Mouse (Mus musculus) cerebellum, adult 9-10 months (tissue): ENCODE measurements around the gene Aifm3.

Source experiments
- DNase-seq: peaks from one replicate; pipeline ENCODE4 v3.0.0; 2022

Aifm3 gene

GRCm38 (mm10) chr16:17489469-17490111 is at the start of gene Aifm3:
Aifm3 (plus strand) TSS chr16:17489611.
- peak; percentile 71 for DNase-seq

- peak; percentile 99 for DNase-seq
Observed at GRCm38 (mm10) chr16:17451541-17452372, 37.7 kb upstream of the Aifm3 start, which contains the start of gene Crkl. Crkl (plus strand) TSS chr16:17451987.

GRCm38 (mm10) chr16:17452373-17452715 is 37.1 kb upstream of the Aifm3 start:
- DNase-seq, result peak; percentile 63

GRCm38 (mm10) chr16:17456901-17457300 is 32.5 kb upstream of the Aifm3 start:
- DNase-seq, result no peak

GRCm38 (mm10) chr16:17460254-17460653 is 29.2 kb upstream of the Aifm3 start:
- DNase-seq, result no peak

- DNase-seq, result no peak
Observed at GRCm38 (mm10) chr16:17461596-17461995, 27.8 kb upstream of the Aifm3 start.

GRCm38 (mm10) chr16:17463184-17463583 is 26.2 kb upstream of the Aifm3 start:
- DNase-seq, result no peak

- no peak for DNase-seq
Observed at GRCm38 (mm10) chr16:17466875-17467663, 22.3 kb upstream of the Aifm3 start.

GRCm38 (mm10) chr16:17472498-17472897 is 16.9 kb upstream of the Aifm3 start:
- no peak for DNase-seq

- peak; percentile 70 for DNase-seq
Observed at GRCm38 (mm10) chr16:17474091-17474490, 15.3 kb upstream of the Aifm3 start.

- DNase-seq, result no peak
Observed at GRCm38 (mm10) chr16:17474761-17475160, 14.7 kb upstream of the Aifm3 start.

- DNase-seq, result no peak
Observed at GRCm38 (mm10) chr16:17475326-17475725, 14.1 kb upstream of the Aifm3 start.

- no peak for DNase-seq
Observed at GRCm38 (mm10) chr16:17478331-17478943, 11.0 kb upstream of the Aifm3 start.

GRCm38 (mm10) chr16:17481465-17481864 is 7.9 kb upstream of the Aifm3 start:
- DNase-seq, result no peak

- DNase-seq, result no peak
Observed at GRCm38 (mm10) chr16:17486505-17486904, 2.9 kb upstream of the Aifm3 start.

GRCm38 (mm10) chr16:17488478-17489468 is 638 bp upstream of the Aifm3 start:
- peak; percentile 62 for DNase-seq

GRCm38 (mm10) chr16:17491154-17491553 is 1.7 kb downstream of the Aifm3 start:
- DNase-seq, result peak; percentile 64

GRCm38 (mm10) chr16:17491896-17492561 is 2.6 kb downstream of the Aifm3 start:
- DNase-seq, result peak; percentile 90

- DNase-seq, result peak; percentile 89
Observed at GRCm38 (mm10) chr16:17496499-17497305, 7.3 kb downstream of the Aifm3 start.

GRCm38 (mm10) chr16:17499249-17499883 is 10.0 kb downstream of the Aifm3 start:
- no peak for DNase-seq
